Mouse (Mus musculus): ENCODE measurements around the gene Pear1. TPM values are rescaled to one million over a fixed set of nuclear protein-coding genes. Genes with fewer than 3 reads are reported as not detected.

Gene Pear1
- polyA plus RNA-seq, 1 experiment from 2014 or later: 8.6 TPM

DNA sequence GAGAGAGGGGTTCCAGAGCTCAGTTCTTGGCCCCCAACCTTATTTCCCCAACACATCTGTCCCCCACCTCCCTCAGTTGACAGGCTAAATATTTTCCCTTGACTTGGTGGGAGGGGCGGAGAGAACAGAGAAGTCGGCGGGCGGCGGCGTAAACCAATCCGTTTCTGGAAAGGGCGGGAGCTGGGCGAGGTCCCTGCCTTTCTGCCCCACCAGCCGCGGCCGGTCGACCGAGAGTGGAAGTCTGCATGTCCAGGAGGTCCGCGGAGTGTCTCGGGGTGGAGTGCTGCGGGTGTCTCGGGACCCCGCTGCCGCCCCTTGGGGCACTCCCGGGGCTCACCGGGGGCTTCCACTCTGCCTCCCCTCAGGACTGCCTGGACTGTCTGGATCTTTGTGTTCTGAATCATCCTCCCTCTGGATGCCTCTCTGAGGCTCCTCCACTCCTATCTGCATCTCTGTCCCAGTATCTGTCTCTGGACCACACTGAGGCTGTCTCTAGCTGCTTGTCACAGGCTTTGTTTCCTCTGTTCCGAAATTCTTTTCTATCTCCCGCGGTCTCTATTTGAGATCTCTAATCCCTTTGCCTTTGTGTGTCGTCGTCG is 27.3 kb downstream of the Pear1 start, which contains the start of gene Insrr:
TSS of gene Insrr (plus strand) at position 216 of the 599 bp plus-strand sequence.
- Histone ChIP-seq H3K4me2 (replicated peaks; ENCODE audit: low read depth, low read length) (peak within 1 kb of the TSS; percentile 34), H3K9ac (ENCODE audit: low read depth, low read length) (peak within 1 kb of the TSS; percentile 4; the same call in 1 of the 2 replicates), H3K27ac (ENCODE audit: low read depth, low read length) (no peak within 1 kb of the TSS), H3K36me3 (ENCODE audit: control insufficient read depth, insufficient read depth, low read length) (no peaks in the 10 kb centered on the region), H3K27me3 (ENCODE audit: control insufficient read depth, insufficient read depth, low read length) (peaks cover 64% of the 10 kb centered on the region), H3K4me1 (replicated peaks; ENCODE audit: control insufficient read depth, insufficient read depth, low read length) (peaks cover 4% of the 10 kb centered on the region), H3K4me3 (ENCODE audit: low read depth, low read length) (peak within 1 kb of the TSS; percentile 14), H3K9me3 (ENCODE audit: control insufficient read depth, low read length) (no peaks in the 10 kb centered on the region)
- under 1% methylated on average over 29 of the region's 29 CpGs for WGBS
- DNase-seq (ENCODE audit: low spot score) (no peak), ATAC-seq (ENCODE audit: low FRiP score) (no peak)

DNA sequence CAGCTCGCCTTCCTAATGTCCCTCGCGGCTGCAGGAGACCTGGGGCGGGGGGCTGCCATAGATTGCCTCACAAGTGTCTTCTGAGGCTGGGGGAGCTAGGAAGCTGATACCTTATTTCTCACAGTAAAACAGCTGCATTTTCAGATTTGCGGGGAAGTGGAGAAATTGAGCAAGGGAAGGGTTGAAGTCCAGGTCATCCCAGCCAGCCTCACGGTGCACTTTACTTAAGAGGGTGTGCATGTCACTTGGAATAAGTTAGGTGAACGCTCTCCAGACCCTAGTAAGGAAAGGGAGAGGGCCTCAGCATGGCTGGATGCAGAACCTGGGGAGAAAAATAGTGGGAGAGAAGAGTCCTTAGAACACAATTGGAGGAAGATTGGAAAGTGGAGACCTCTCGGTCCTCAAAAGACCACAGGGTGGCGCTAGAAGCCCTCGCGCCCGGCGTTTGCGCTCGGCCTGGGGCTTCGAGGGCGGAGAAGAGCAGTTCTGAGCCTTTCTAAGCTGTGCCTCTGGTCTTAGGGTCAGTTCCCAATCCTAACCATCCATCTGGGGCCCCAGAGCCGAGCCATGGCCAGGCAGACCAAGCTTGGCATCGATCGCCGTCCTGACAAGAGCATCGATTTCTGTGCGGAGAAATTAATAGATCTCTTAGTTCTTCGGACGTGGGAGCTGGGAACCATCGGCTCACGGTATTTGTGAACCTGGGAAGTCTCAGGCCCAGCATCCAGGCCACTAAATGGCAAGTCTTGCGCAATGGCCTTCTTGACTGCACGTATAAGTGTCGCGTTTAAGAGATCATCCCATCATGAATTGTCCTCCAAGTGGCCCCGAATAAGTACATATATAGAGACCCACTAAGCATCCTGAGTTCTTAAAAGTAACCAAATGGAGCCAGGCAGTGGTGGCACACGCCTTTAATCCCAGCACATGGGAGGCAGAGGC is 28.5 kb downstream of the Pear1 start:
- peak; percentile 60; the same call in 1 of the 2 replicates for ATAC-seq (ENCODE audit: low FRiP score)
- Histone ChIP-seq H3K9me3 (ENCODE audit: control insufficient read depth, low read length) (no peaks in the 10 kb centered on the region), H3K9ac (ENCODE audit: low read depth, low read length) (peak overlapping the region; percentile 3; the same call in 1 of the 2 replicates), H3K4me1 (replicated peaks; ENCODE audit: control insufficient read depth, insufficient read depth, low read length) (peaks cover 4% of the 10 kb centered on the region), H3K4me3 (ENCODE audit: low read depth, low read length) (peak overlapping the region; percentile 27), H3K27me3 (ENCODE audit: control insufficient read depth, insufficient read depth, low read length) (peaks cover 66% of the 10 kb centered on the region), H3K36me3 (ENCODE audit: control insufficient read depth, insufficient read depth, low read length) (no peaks in the 10 kb centered on the region), H3K27ac (ENCODE audit: low read depth, low read length) (no peak overlapping the region), H3K4me2 (replicated peaks; ENCODE audit: low read depth, low read length) (peak overlapping the region; percentile 41)
- 15% methylated on average over 33 of the region's 33 CpGs for WGBS
- peak; percentile 86 for DNase-seq (ENCODE audit: low spot score)

DNA sequence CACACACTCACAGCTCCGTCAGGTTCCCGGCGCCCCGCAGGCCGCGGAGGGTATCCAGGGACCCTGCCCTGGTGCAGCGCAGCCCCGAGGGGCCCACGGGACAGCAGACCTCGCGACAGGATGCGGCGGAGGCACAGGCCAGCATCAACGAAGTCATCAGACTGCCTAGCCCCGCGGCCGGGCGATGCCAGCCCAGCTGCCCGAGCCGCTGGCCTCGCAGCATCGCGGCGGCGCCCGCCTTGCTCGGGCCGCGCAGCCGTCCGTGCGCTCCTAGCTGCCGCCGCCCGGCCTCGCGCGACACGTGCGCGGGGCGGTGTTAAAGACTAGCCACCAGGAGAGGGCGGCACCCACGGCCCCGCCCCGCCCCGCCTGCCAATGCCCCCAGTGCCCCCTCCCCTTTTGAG is 29.2 kb downstream of the Pear1 start, which contains the start of gene Ntrk1:
TSS of gene Ntrk1 (minus strand) at position 241 of the 404 bp plus-strand sequence.
- Histone ChIP-seq H3K4me2 (replicated peaks; ENCODE audit: low read depth, low read length) (peak within 1 kb of the TSS; percentile 41), H3K9me3 (ENCODE audit: control insufficient read depth, low read length) (no peaks in the 10 kb centered on the region), H3K4me3 (ENCODE audit: low read depth, low read length) (peak within 1 kb of the TSS; percentile 27), H3K9ac (ENCODE audit: low read depth, low read length) (peak within 1 kb of the TSS; percentile 3; the same call in 1 of the 2 replicates), H3K27ac (ENCODE audit: low read depth, low read length) (no peak within 1 kb of the TSS), H3K27me3 (ENCODE audit: control insufficient read depth, insufficient read depth, low read length) (peaks cover 66% of the 10 kb centered on the region), H3K36me3 (ENCODE audit: control insufficient read depth, insufficient read depth, low read length) (no peaks in the 10 kb centered on the region), H3K4me1 (replicated peaks; ENCODE audit: control insufficient read depth, insufficient read depth, low read length) (peaks cover 7% of the 10 kb centered on the region)
- DNase-seq (ENCODE audit: low spot score) (peak; percentile 59), ATAC-seq (ENCODE audit: low FRiP score) (peak; percentile 34; the same call in 1 of the 2 replicates)
- WGBS: under 1% methylated on average over 27 of the region's 47 CpGs

DNA sequence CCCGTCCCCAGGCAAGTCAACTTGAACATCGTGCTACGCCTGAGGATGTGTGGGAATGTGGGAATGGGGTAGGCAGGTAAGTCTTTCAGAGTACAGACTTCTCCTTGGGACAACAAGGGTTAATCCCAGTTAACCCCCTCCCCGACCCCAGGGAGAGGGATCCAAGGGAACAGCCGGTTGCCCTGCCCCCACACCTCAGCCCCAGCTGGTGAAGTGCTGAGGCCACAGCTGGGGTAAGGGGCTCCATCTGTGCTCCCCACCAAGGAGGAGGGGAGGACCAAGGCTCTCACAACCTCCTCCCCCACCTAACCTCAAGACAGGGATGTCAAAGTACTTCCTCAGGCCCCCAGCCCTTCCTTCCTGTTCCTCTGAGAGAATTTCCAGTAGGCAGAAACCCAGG is 34.3 kb downstream of the Pear1 start:
- Histone ChIP-seq H3K9me3 (ENCODE audit: control insufficient read depth, low read length) (no peaks in the 10 kb centered on the region), H3K27ac (ENCODE audit: low read depth, low read length) (no peak overlapping the region), H3K4me2 (replicated peaks; ENCODE audit: low read depth, low read length) (no peak overlapping the region), H3K36me3 (ENCODE audit: control insufficient read depth, insufficient read depth, low read length) (no peaks in the 10 kb centered on the region), H3K4me1 (replicated peaks; ENCODE audit: control insufficient read depth, insufficient read depth, low read length) (peaks cover 11% of the 10 kb centered on the region; the same call in 1 of the 2 replicates), H3K4me3 (ENCODE audit: low read depth, low read length) (no peak overlapping the region), H3K9ac (ENCODE audit: low read depth, low read length) (no peak overlapping the region), H3K27me3 (ENCODE audit: control insufficient read depth, insufficient read depth, low read length) (peaks cover 29% of the 10 kb centered on the region)
- whole genome bisulfite sequencing: 31% methylated on average over 5 of the region's 5 CpGs
- peak; percentile 56 for ATAC-seq (ENCODE audit: low FRiP score)
- peak; percentile 49 for DNase-seq (ENCODE audit: low spot score)

DNA sequence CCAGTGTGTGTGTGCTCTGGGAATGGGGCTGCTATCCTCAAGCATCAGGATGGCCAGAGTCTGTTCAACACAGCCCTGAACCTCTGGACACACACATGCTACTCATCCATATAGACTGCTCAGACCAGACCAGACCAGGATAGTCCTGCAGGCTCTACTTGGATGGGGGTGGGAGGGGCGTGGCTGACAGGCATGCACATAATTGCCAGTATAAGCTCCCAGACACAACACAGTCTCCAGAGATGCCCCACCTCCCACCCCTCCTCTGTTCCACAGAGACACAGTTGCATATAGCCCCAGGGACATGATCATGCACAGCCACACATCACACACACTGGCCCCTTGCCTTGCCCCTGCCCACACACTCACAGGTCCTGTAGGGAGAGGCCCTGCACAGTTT is 34.9 kb downstream of the Pear1 start:
- peaks cover 9% of the 10 kb centered on the region; the same call in 1 of the 2 replicates for H3K4me1 ChIP-seq (replicated peaks; ENCODE audit: control insufficient read depth, insufficient read depth, low read length)
- DNase-seq (ENCODE audit: low spot score) (no peak), ATAC-seq (ENCODE audit: low FRiP score) (peak; percentile 60)
- no peaks in the 10 kb centered on the region for H3K9me3 ChIP-seq (ENCODE audit: control insufficient read depth, low read length)
- no peak overlapping the region for H3K4me3 ChIP-seq (ENCODE audit: low read depth, low read length)
- H3K27me3 ChIP-seq (ENCODE audit: control insufficient read depth, insufficient read depth, low read length): peaks cover 24% of the 10 kb centered on the region
- H3K36me3 ChIP-seq (ENCODE audit: control insufficient read depth, insufficient read depth, low read length): no peaks in the 10 kb centered on the region
- H3K27ac ChIP-seq (ENCODE audit: low read depth, low read length): 0 out of 2 replicates have a peak overlapping the region, but pooled peaks have one; percentile 14
- H3K4me2 ChIP-seq (replicated peaks; ENCODE audit: low read depth, low read length): no peak overlapping the region
- WGBS: 48% methylated on average over 1 of the region's 1 CpGs
- H3K9ac ChIP-seq (ENCODE audit: low read depth, low read length): no peak overlapping the region

DNA sequence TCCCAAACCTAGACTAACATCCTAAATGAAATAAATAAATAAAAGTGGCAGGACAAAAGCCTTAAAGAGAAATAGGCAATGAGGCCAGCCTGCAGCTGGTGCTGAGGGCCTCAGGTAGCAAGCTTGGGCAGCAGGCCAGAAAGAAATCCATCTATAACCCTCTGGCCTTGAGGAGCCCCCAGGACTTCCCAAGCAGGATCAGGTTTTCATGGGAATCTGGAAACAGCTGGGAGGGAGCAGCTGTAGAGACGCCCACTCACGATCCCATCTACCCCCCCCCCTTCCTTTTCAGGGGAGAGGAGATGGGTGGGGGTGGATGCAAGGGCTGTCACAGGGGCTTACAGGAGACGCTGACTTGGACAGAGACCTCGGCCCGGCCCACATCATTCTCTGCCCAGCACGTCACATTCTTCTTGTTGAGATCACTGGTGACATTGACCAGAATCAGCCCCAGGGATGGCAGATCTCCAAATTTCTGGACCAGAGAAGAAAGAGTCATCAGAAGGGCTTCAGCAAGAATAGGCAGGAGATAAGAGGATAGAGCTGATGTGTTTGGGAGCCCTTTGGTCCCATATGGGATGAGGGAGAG is 38.4 kb downstream of the Pear1 start:
- ATAC-seq (ENCODE audit: low FRiP score): no peak
- Histone ChIP-seq H3K4me2 (replicated peaks; ENCODE audit: low read depth, low read length) (no peak overlapping the region), H3K27ac (ENCODE audit: low read depth, low read length) (no peak overlapping the region), H3K36me3 (ENCODE audit: control insufficient read depth, insufficient read depth, low read length) (no peaks in the 10 kb centered on the region), H3K4me1 (replicated peaks; ENCODE audit: control insufficient read depth, insufficient read depth, low read length) (peaks cover 9% of the 10 kb centered on the region; the same call in 1 of the 2 replicates), H3K27me3 (ENCODE audit: control insufficient read depth, insufficient read depth, low read length) (no peaks in the 10 kb centered on the region), H3K9ac (ENCODE audit: low read depth, low read length) (no peak overlapping the region), H3K4me3 (ENCODE audit: low read depth, low read length) (no peak overlapping the region), H3K9me3 (ENCODE audit: control insufficient read depth, low read length) (no peaks in the 10 kb centered on the region)
- DNase-seq (ENCODE audit: low spot score): no peak
- 52% methylated on average over 6 of the region's 6 CpGs for WGBS

DNA sequence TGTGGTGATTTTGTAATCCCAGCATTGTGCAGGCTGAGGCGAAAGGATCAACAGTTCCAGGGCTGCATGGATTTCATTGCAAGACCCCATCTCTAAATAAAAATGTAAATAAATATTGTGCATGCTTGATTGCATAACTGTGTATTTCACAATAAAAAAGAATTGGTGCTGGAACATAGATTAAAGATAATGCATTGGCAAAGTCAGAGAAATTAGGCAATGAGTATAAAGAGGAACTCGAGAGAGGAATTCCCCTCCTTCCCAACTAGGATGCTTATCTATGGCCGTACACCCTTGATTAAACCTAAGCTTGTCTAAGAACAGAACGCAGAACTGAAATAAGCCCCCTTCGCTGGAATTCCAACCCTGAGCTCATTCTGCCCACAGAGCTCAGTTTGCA is 39.0 kb downstream of the Pear1 start:
- Histone ChIP-seq H3K4me2 (replicated peaks; ENCODE audit: low read depth, low read length) (no peak overlapping the region), H3K27me3 (ENCODE audit: control insufficient read depth, insufficient read depth, low read length) (no peaks in the 10 kb centered on the region), H3K4me3 (ENCODE audit: low read depth, low read length) (no peak overlapping the region), H3K9me3 (ENCODE audit: control insufficient read depth, low read length) (no peaks in the 10 kb centered on the region), H3K36me3 (ENCODE audit: control insufficient read depth, insufficient read depth, low read length) (no peaks in the 10 kb centered on the region), H3K27ac (ENCODE audit: low read depth, low read length) (no peak overlapping the region), H3K4me1 (replicated peaks; ENCODE audit: control insufficient read depth, insufficient read depth, low read length) (peaks cover 9% of the 10 kb centered on the region; the same call in 1 of the 2 replicates), H3K9ac (ENCODE audit: low read depth, low read length) (no peak overlapping the region)
- no peak for ATAC-seq (ENCODE audit: low FRiP score)
- 90% methylated on average over 5 of the region's 5 CpGs for WGBS
- DNase-seq (ENCODE audit: low spot score): no peak

DNA sequence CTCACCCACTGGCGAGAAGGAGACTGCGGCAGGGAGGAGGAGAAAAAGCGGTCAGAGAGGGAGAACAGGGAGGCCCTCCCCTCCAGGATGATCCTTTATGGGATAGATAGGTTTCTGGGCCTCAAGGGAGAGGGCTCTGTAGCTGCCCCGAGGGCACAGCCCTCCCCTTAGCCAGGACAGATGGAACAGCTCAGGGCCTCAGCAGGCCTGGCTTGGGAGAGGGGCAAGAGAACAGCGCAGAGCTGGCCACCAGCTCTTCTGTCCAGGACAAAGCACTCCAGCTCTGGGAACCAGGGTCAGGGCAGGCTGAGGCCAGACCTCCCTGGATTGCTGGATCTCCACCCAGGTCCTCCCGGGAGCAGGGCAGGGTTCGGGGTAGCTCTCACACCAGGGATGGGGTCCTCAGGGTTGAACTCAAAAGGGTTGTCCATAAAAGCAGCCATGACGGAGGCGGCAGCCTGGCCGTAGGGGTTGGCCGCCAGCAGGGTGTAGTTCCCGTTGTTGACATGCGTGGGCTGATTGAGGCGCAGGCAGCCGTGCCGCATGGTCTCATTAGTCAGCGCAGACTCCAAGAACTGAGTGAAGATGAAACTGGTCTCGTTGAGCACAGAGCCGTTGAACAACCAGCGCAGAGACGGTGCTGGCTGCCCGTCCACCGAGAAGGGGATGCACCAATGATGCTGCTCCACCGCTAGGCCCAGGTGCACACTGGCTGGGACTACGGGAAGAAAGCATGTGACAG is 40.7 kb downstream of the Pear1 start:
- Histone ChIP-seq H3K36me3 (ENCODE audit: control insufficient read depth, insufficient read depth, low read length) (no peaks in the 10 kb centered on the region), H3K4me3 (ENCODE audit: low read depth, low read length) (no peak overlapping the region), H3K9ac (ENCODE audit: low read depth, low read length) (no peak overlapping the region), H3K4me1 (replicated peaks; ENCODE audit: control insufficient read depth, insufficient read depth, low read length) (0 out of 2 replicates have a peak, but pooled peaks cover 2% of the 10 kb centered on the region), H3K27me3 (ENCODE audit: control insufficient read depth, insufficient read depth, low read length) (no peaks in the 10 kb centered on the region), H3K4me2 (replicated peaks; ENCODE audit: low read depth, low read length) (no peak overlapping the region), H3K9me3 (ENCODE audit: control insufficient read depth, low read length) (no peaks in the 10 kb centered on the region), H3K27ac (ENCODE audit: low read depth, low read length) (no peak overlapping the region)
- ATAC-seq (ENCODE audit: low FRiP score) (no peak), DNase-seq (ENCODE audit: low spot score) (no peak)
- WGBS: 86% methylated on average over 25 of the region's 25 CpGs
